Mouse (Mus musculus): ENCODE data around the gene Srcap. TPM values are rescaled to one million over a fixed set of nuclear protein-coding genes. Genes with fewer than 3 reads are reported as not detected.

The Srcap gene
- polyA plus RNA-seq (2017; shearing (Covaris generic)): 93.5 TPM

DNA sequence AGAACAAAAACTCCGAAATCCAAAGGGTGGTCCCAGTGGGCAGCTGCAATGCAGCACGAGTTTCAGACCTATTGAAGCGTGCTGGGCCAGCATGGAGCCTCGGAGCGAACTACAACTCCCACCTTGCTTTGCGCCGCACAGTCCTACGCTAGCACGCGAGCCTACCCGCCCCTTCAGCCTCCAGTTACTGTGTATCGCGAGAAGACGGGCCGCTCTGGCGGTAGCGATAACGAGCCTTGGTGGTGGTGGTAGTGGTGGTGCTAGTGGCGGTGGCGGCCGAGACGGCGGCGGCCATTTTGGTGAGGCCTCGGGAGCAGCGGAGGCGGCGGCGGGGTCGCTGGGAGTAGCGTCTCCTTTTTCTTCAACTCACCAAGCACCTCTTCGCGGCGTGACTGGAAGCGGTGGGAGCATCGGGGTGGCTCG lies at the start of gene Srcap:
TSS of gene Srcap (plus strand) at position 176 of the 423 bp plus-strand sequence.

GRCm38 (mm10) chr7:127478635-127479317 lies 33.0 kb upstream of the Srcap start, which contains the start of gene Fbrs:
Gene Fbrs, plus strand, starts transcription at chr7:127479199.

DNA sequence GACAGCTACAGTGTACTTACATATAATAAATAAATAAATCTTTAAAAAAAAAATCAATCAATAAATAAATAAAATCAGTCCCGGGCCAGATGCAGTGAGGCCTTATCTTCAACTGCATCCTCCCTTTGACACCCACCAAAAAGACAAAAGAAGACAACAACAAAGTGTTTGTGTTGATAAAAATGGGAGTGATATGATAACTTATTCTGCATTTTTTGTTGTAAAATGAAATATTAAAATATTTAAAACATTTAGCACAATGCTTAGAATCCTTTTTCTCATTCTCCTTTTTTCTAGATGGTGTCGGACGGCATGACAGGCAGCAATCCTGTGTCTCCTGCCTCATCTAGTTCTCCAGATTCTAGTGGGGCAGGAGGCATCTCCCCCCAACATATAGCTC lies 7.5 kb downstream of the Srcap start, which contains the start of gene Gm42715:
TSS of gene Gm42715 (plus strand) at position 301 of the 400 bp plus-strand sequence.

DNA sequence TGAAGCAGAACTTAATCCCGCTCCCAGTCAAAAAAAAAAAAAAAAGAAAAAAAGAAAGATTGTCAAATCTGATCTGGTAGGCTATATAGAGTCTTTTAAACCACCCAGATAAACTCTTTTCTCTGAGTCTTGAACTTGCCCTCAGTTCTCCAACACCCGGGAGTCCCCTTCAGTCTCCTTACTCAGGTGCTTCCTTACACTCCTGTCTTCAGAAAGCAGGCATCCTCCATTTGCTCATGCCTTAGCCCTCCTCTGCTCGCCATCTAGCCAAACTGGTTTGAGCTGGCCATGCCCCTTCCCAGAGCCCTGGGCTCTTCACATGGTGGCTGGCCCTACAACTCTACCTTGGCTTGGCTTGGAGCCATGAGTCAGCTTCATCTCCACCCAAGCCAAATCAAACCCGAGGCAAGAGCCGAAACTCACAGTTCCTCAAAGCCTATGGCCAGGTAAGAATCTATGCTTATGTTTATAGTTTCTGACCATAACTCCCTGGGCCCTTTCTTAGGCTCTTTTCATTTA lies 49.6 kb downstream of the Srcap start, which contains the start of gene Tmem265:
TSS of gene Tmem265 (plus strand) at position 51 of the 519 bp plus-strand sequence.

DNA sequence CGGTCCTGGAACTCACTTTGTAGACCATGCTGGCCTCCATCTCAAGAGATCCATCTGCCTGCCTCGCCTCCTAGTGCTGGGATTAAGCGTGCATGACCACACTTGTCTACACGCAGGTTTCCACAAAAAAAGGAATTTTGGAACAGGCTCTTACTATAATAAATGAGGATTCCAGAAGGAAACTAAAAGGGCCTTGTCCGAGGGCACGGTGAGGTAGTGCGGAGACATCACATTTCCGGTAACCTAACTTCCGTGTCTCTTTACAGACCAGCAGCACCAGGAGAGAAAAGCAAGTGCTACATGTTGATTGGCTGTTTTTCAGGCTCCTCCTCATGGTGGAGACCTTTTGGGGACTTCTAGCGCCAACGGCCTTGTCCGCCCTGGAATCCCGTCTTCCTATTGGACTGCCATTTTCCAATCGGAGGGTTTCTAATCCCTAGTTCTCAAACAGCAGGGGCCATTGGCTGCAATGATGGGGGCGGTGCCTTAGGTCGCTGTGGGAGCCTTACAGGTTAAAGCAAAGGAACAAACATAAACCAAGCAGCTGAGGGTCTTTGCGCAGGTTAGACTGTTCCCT lies 61.2 kb downstream of the Srcap start, which contains the start of gene Phkg2:
TSS of gene Phkg2 (plus strand) at position 446 of the 577 bp plus-strand sequence.

DNA sequence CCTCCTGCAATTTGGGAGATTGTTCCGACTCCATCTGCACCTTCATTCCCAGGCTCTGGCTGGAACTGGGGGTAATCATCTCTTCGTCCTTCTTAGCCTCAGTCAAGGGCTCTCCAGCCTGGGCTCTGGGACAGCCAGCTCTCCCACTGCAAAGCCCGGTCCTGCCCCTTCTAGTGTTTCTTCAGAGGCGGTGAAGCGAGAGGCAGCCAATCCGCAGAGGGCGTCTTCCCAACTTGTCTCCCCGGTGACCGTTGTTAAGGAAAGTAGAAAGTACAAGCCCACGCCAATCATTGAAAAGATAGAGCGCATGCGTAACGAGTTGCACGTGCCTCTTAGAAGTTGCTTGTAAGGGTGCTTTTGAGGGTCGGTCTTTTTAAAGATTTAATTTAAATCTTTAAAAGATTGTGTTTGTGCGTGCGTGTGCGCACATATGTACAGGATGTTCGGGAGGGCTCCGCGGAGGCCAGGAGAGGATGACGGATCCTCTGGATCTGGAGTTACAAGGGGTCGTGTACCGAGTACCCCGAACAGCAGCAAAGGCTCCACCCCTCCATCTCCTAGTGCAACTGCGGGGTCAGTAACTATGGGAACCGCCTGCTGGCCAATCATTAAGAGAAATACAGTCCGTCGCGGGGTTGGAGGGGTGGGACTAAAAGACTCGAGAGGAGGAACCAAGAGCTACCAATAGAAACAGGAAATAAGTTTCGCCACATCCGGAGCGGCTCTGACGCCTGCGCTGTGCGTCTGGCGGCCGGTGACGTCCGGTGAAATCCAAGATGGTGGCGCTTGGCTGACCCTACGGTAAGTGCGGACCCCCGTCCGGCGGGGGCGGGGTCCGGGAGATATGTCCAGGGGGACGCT lies 76.5 kb downstream of the Srcap start, which contains the start of the genes Ccdc189 and Rnf40:
TSS of gene Ccdc189 (minus strand) at position 585 of the 861 bp plus-strand sequence.
TSS of gene Rnf40 (plus strand) at position 757 of the 861 bp plus-strand sequence.

Other genes with a start within 250 kb of the Srcap start
- gene Sephs2, start 237.9 kb upstream of the Srcap start, polyA plus RNA-seq (2017; shearing (Covaris generic)): 24.9 TPM
- gene Itgal, start 215.7 kb upstream of the Srcap start, polyA plus RNA-seq (2017; shearing (Covaris generic)): 346 TPM
- 0.21 TPM for gene Zfp768, start 166.4 kb upstream of the Srcap start, polyA plus RNA-seq (2017; shearing (Covaris generic))
- 19.6 TPM for gene Zfp747, start 135.9 kb upstream of the Srcap start, polyA plus RNA-seq (2017; shearing (Covaris generic))
- 5.6 TPM for gene 9130019O22Rik, start 124.8 kb upstream of the Srcap start, polyA plus RNA-seq (2017; shearing (Covaris generic))
- 3.7 TPM for gene E430018J23Rik, start 118.4 kb upstream of the Srcap start, polyA plus RNA-seq (2017; shearing (Covaris generic))
- 10.0 TPM for gene Zfp764, start 105.2 kb upstream of the Srcap start, polyA plus RNA-seq (2017; shearing (Covaris generic))
- 18.7 TPM for gene Zfp688, start 89.9 kb upstream of the Srcap start, polyA plus RNA-seq (2017; shearing (Covaris generic))
- 12.1 TPM for gene Zfp689, start 62.8 kb upstream of the Srcap start, polyA plus RNA-seq (2017; shearing (Covaris generic))
- gene Prr14, start 52.4 kb upstream of the Srcap start, polyA plus RNA-seq (2017; shearing (Covaris generic)): 122 TPM
- gene Fbrs, start 32.8 kb upstream of the Srcap start, polyA plus RNA-seq (2017; shearing (Covaris generic)): 16.1 TPM
- gene Gm42715, start 7.6 kb downstream of the Srcap start, polyA plus RNA-seq (2017; shearing (Covaris generic)): 4.3 TPM
- gene Tmem265, start 49.4 kb downstream of the Srcap start, polyA plus RNA-seq (2017; shearing (Covaris generic)): 10.3 TPM
- gene Phkg2, start 61.4 kb downstream of the Srcap start, polyA plus RNA-seq (2017; shearing (Covaris generic)): 82.7 TPM
- 0.39 TPM for gene Ccdc189, start 76.6 kb downstream of the Srcap start, polyA plus RNA-seq (2017; shearing (Covaris generic))
- gene Rnf40, start 76.8 kb downstream of the Srcap start, polyA plus RNA-seq (2017; shearing (Covaris generic)): 108 TPM
- 1.7 TPM for gene Zfp629, start 103.8 kb downstream of the Srcap start, polyA plus RNA-seq (2017; shearing (Covaris generic))
- gene Bcl7c, start 196.9 kb downstream of the Srcap start, polyA plus RNA-seq (2017; shearing (Covaris generic)): 59.3 TPM
- gene Ctf1, start 200.8 kb downstream of the Srcap start, polyA plus RNA-seq (2017; shearing (Covaris generic)): not detected
- not detected for gene Ctf2, start 220.2 kb downstream of the Srcap start, polyA plus RNA-seq (2017; shearing (Covaris generic))
- gene Fbxl19, start 232.6 kb downstream of the Srcap start, polyA plus RNA-seq (2017; shearing (Covaris generic)): 0.71 TPM